Mouse (Mus musculus) spleen, adult 2 months (tissue): ENCODE measurements around the gene Mfap5.

Experiments
- CTCF ChIP-seq: fragments of 200-500 bp; IDR thresholded peaks from 2 replicates; pipeline ENCODE4 v1.5.1; 2011; ENCODE audit warnings: mild to moderate bottlenecking, inconsistent platforms; ENCODE audit not compliant: insufficient read depth, insufficient read length, insufficient replicate concordance; ENCODE audit errors: extremely low read depth
- POLR2A ChIP-seq: fragments of 200-500 bp; IDR thresholded peaks from 2 replicates; pipeline ENCODE4 v1.6.1; 2011; ENCODE audit warnings: low read depth, low read length, inconsistent platforms

DNA sequence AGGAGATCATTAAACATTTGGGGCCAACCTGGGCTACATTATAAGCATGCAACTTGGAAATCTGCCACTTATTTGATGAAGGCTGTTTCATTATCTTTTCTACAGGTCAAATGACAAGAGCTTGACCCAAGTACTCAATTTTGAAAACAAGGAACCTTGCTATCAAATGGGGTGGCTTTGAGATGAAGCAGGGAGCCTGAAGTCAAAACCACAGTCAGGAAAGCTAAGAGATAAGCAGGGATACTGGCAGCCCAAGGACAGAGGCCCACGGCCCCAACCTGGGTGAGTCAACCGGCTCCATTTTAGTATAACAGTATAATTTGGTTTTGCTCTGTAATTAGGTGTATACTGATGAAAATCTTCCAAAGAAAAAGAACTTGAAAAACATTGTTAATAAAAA is 35.4 kb upstream of the Mfap5 start:
- no peak for TF ChIP-seq CTCF
- TF ChIP-seq POLR2A: no peak
